Mouse (Mus musculus) heart, adult 18-20 months (tissue): ENCODE results near the gene Clip1. TPM values are rescaled to one million over a fixed set of nuclear protein-coding genes. Genes with fewer than 3 reads are reported as not detected.
"Not testable (repeated sequence)": the region's sequence is repeated elsewhere in the genome, so short reads cannot be mapped to it uniquely, and the experiment has no call there.

Experiments used
- DNase-seq, 2 experiments: peaks; one replicate each; pipeline ENCODE4 v3.0.0; 2021 to 2022; ENCODE audit warnings: mixed read lengths in 1 of 2
- long read RNA-seq, 2 experiments: library from polyadenylated mRNA; stranded (forward); transcript quantifications; one replicate each; pipeline ENCODE4 v2.0.0; 2021
- total RNA-seq, 2 experiments: library from RNA; stranded (reverse); gene quantifications; 2 replicates each; pipeline ENCODE4 v1.2.3; 2021

Clip1 gene
- 100 to 1,000 TPM; 173 to 179 TPM for total RNA-seq
- long read RNA-seq, experiment 1, full-length matches to known transcripts = 10 of 86 reads
- long read RNA-seq, experiment 1, partial matches to known transcripts = 14 of 86 reads
- long read RNA-seq, experiment 1, other reads (novel, unspliced or antisense) = 62 of 86 reads
- long read RNA-seq, experiment 2, full-length matches to known transcripts = 5 of 40 reads
- long read RNA-seq, experiment 2, partial matches to known transcripts = 9 of 40 reads
- long read RNA-seq, experiment 2, other reads (novel, unspliced or antisense) = 26 of 40 reads

GRCm38 (mm10) chr5:123684221-123685144 is at the start of gene Clip1:
Clip1 (minus strand) TSS chr5:123684618.
- peak; percentile 72 to 80 for DNase-seq

DNA sequence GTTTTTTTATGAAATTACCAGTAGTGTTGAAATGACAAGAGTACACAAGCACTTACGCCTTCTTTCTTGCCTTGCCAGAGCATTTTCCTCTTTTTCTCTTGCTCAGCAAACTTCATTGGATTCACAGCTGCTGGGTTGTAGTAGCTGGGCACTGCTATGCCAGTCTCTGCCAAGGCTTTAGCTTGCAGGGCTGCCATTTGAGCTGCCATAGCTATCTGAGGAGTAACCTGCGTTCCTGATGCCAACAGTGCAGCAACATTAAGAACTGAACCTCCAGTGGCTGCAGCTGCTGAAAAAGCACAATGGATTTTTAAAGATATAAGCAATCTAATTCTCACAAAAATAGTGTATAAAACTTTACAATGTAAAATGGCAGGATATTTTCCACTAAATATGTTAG is 46.6 kb upstream of the Clip1 start:
- no peak for DNase-seq

DNA sequence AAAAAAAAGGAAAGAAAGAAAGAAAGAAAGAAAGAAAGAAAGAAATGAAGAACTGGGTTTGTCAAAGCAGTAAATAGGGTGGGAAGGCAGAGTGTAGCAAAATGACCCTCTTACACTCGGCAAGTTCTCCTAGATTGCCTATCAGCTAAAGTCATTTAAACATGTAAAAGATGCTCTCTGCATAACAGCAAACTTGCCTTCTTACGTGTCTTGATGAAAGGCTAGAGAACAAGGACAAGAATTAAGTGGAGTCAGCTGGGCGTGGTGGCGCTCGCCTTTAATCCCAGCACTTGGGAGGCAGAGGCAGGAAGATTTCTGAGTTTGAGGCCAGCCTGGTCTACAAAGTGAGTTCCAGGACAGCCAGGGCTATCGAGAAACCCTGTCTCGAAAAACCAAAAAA is 39.4 kb upstream of the Clip1 start:
- not testable (repeated sequence) for DNase-seq

DNA sequence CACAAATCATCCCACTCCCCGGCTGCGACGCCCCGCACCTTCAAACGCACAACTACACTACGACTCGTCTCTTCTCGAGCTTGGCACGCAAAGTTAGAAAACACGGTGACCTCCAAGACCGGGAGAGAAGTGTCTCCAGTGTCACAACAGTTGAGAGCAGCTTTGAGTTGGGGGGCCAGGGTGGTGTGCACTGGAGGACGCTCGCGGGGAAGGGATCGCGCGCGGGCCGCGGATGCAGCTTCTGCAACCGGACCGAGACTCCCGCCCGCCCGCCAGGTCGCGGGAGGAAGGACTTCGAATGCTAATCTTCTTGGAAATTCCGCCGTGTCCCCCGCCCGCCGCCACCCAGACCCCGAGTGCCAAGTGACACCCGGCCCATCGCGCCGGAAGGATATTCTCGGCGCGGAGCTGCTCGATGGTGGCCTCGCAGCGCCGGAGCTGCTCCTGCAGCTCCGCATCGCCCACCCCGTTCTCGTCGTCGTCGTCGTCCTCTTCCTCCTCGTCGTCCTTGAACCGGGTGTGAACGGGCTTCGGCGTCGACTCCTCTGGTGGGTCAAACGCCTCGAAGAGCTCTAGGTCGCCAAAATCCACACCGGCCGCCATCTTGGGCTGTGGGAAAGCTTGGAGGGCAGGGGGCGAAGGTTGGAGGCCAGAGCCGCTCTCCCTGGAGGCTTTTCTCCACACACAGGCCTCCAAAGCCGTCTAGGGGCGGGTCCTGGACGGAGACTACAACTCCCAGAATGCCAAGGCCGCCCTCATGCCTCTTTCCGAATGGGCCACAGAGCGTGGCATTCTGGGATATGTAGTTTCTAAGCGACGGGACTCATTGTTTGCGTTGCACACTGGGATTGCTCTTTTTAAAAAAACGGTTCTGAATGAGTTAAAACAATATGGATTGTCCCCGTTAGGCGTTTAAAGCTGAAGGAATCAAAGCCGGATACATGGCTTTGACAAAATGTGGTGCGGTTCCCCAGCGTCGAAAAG is 36.2 kb upstream of the Clip1 start, which contains the start of gene Zcchc8:
TSS of gene Zcchc8 (minus strand) at position 773 of the 984 bp plus-strand sequence.
- DNase-seq = peak; percentile 97

GRCm38 (mm10) chr5:123714622-123715021 is 30.2 kb upstream of the Clip1 start:
- no peak for DNase-seq

- DNase-seq = no peak
Observed at GRCm38 (mm10) chr5:123713782-123714181, 29.4 kb upstream of the Clip1 start.

- no peak for DNase-seq
Observed at GRCm38 (mm10) chr5:123709571-123709970, 25.2 kb upstream of the Clip1 start.

- DNase-seq = peak; percentile 14 to 35
Observed at GRCm38 (mm10) chr5:123708598-123708997, 24.2 kb upstream of the Clip1 start.

DNA sequence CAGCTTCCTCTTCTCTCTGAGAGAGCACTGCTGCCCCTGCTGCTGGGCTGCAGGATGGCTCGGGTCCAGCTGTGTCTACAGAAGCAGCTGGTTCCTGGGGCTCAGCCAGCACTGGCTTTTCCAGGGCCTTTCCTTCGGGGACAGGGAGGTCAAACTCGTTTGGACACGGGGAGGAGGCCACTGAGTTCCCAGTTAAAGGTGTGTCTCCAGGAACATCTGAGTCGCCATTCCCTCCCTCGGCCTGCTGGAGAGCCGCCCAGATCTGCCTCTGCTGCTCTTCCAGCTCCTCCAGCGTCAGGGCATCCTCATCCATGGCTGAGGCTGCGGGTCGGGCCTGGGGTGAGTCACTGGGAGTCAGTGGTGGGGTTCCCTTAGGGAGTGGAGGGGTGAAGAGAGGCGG is 16.2 kb upstream of the Clip1 start:
- peak; percentile 85 to 89 for DNase-seq

GRCm38 (mm10) chr5:123699198-123699597 is 14.8 kb upstream of the Clip1 start:
- peak; percentile 79 to 94 for DNase-seq

DNA sequence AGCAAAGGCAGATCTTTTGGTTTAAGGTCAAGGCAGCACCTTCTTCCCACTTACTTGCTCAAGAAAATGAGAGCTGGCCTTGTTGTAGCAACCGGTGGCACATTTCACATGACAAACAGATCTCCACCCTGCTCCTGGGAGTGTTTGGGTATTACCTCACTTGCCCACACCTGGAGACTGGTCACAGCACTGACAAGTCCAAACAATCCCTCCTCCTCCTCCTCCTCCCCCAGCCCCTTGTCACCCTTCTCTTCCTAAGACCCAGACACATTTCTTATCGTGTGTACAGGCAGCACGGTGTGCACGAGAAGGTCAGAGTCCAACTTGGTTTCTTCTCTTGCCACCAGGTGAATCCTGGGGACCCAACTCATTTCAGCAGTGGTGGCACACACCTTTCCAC is 12.5 kb upstream of the Clip1 start:
- no peak for DNase-seq

GRCm38 (mm10) chr5:123696244-123696643 is 11.8 kb upstream of the Clip1 start:
- no peak for DNase-seq

DNA sequence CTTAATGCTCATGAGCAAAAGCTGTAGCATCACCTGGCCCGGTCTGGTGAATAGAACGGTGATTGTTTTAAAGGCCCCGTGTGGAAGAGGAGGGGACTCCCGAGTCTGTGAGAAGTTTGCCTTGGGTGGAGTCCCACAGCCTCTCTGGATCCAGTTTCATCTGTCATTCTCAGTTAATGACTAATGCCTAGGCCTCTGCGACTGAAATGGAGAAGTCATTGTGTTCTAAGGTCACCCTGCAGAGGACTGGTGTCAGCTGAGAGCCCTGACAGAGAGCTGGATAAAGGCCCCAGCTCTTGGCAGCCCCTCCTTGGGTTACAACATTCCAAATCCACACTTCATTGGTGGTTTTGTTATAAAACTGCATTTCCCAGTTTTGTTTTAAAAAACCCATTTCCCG is 10.1 kb upstream of the Clip1 start:
- DNase-seq = peak; percentile 74 to 82

- DNase-seq = peak; percentile 64 to 82
Observed at GRCm38 (mm10) chr5:123683377-123684220, 819 bp downstream of the Clip1 start.

DNA sequence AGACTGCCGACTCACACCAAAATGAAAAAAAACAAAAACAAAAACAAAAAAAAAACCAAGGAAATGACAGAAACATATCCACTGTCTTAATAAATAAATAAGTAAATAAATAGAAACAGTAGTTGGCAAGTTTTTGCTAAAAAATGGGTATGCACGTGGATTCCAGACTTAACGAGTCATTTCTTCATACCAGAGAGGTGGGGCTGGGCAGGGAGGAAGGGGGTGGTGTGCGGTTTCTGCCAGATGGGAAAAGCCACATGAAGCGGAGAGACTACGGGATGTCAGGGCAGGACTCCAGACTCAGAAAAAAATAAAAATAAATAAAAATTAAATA is 1.4 kb downstream of the Clip1 start:
- peak in 1 of 2 experiments; percentile 58 for DNase-seq

DNA sequence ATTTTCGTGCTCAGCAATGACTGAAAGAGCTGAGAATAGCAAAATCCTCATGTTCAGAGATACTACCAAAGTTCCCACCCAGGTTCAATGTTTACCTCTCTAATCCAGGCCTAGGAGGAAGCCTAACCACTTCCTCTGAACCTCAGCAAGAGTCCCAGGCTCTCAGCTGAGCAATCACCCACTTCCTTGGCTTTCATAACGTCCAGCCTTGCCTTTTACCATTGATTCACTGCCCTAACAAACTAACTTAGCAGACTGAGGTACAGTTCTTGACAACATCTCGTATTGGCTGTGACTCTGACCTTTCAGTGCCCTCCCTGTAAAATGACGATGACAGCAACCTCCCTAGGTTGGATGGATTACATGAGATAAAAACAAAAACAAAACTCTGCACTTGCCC is 2.0 kb downstream of the Clip1 start:
- peak in 1 of 2 experiments; percentile 38 for DNase-seq

GRCm38 (mm10) chr5:123679546-123680263 is 4.7 kb downstream of the Clip1 start:
- DNase-seq = peak in 1 of 2 experiments; percentile 45

GRCm38 (mm10) chr5:123679106-123679505 is 5.3 kb downstream of the Clip1 start:
- DNase-seq = no peak

GRCm38 (mm10) chr5:123675717-123676116 is 8.7 kb downstream of the Clip1 start:
- no peak for DNase-seq

GRCm38 (mm10) chr5:123675221-123675620 is 9.2 kb downstream of the Clip1 start:
- peak; percentile 66 to 74 for DNase-seq
